Mouse (Mus musculus): ENCODE results near the gene Sash3. TPM values are rescaled to one million over a fixed set of nuclear protein-coding genes. Genes with fewer than 3 reads are reported as not detected.

The Sash3 gene
- polyA plus RNA-seq, 1 experiment from 2014 or later = 1.0 TPM

GRCm38 (mm10) chrX:48184703-48185102, 38.5 kb downstream of the Sash3 start:
- Histone ChIP-seq H3K4me1 (ENCODE audit: control insufficient read depth, insufficient read depth, low read length) (no peaks in the 10 kb centered on the region), H3K36me3 (ENCODE audit: control insufficient read depth, insufficient read depth, low read length) (no peaks in the 10 kb centered on the region), H3K4me3 (ENCODE audit: low read depth, low read length) (no peak overlapping the region), H3K9me3 (replicated peaks; ENCODE audit: control insufficient read depth, low read length) (no peaks in the 10 kb centered on the region), H3K27ac (ENCODE audit: low read depth, low read length) (no peak overlapping the region), H3K4me2 (no peak overlapping the region), H3K27me3 (ENCODE audit: control insufficient read depth, insufficient read depth, low read length) (no peaks in the 10 kb centered on the region), H3K9ac (ENCODE audit: low read depth, low read length) (no peak overlapping the region)
- no peak for ATAC-seq (replicated peaks; ENCODE audit: insufficient number of reproducible peaks, low FRiP score, low TSS enrichment)
- WGBS (ENCODE audit: insufficient replicate concordance) = 79% methylated on average over 3 of the region's 3 CpGs

GRCm38 (mm10) chrX:48191261-48191660, 45.0 kb downstream of the Sash3 start:
- Histone ChIP-seq H3K4me2 (no peak overlapping the region), H3K27ac (ENCODE audit: low read depth, low read length) (no peak overlapping the region)
- WGBS (ENCODE audit: insufficient replicate concordance) = 86% methylated on average over 6 of the region's 6 CpGs

GRCm38 (mm10) chrX:48193235-48194152, 47.3 kb downstream of the Sash3 start:
- 66% methylated on average over 14 of the region's 14 CpGs for WGBS (ENCODE audit: insufficient replicate concordance)
- H3K4me3 ChIP-seq (ENCODE audit: low read depth, low read length) = no peak overlapping the region
- no peak for ATAC-seq (replicated peaks; ENCODE audit: insufficient number of reproducible peaks, low FRiP score, low TSS enrichment)

More at GRCm38 (mm10) chrX:48191261-48191660, 45.0 kb downstream of the Sash3 start:
- ATAC-seq (replicated peaks; ENCODE audit: insufficient number of reproducible peaks, low FRiP score, low TSS enrichment) = no peak
- Histone ChIP-seq H3K4me1 (ENCODE audit: control insufficient read depth, insufficient read depth, low read length) (no peaks in the 10 kb centered on the region), H3K4me3 (ENCODE audit: low read depth, low read length) (no peak overlapping the region), H3K27me3 (ENCODE audit: control insufficient read depth, insufficient read depth, low read length) (no peaks in the 10 kb centered on the region), H3K9me3 (replicated peaks; ENCODE audit: control insufficient read depth, low read length) (no peaks in the 10 kb centered on the region), H3K36me3 (ENCODE audit: control insufficient read depth, insufficient read depth, low read length) (no peaks in the 10 kb centered on the region; the same call in 1 of the 2 replicates), H3K9ac (ENCODE audit: low read depth, low read length) (no peak overlapping the region)

GRCm38 (mm10) chrX:48197856-48198255, 51.6 kb downstream of the Sash3 start:
- H3K9ac ChIP-seq (ENCODE audit: low read depth, low read length) = no peak overlapping the region
- no peak overlapping the region for H3K4me3 ChIP-seq (ENCODE audit: low read depth, low read length)
- ATAC-seq (replicated peaks; ENCODE audit: insufficient number of reproducible peaks, low FRiP score, low TSS enrichment) = no peak
- no peaks in the 10 kb centered on the region for H3K9me3 ChIP-seq (replicated peaks; ENCODE audit: control insufficient read depth, low read length)
- H3K4me1 ChIP-seq (ENCODE audit: control insufficient read depth, insufficient read depth, low read length) = no peaks in the 10 kb centered on the region
- H3K4me2 ChIP-seq = no peak overlapping the region
- no peak overlapping the region for H3K27ac ChIP-seq (ENCODE audit: low read depth, low read length)
- H3K36me3 ChIP-seq (ENCODE audit: control insufficient read depth, insufficient read depth, low read length) = no peaks in the 10 kb centered on the region
- H3K27me3 ChIP-seq (ENCODE audit: control insufficient read depth, insufficient read depth, low read length) = no peaks in the 10 kb centered on the region
- 77% methylated on average over 3 of the region's 3 CpGs for WGBS (ENCODE audit: insufficient replicate concordance)

More at GRCm38 (mm10) chrX:48193235-48194152, 47.3 kb downstream of the Sash3 start:
- Histone ChIP-seq H3K36me3 (ENCODE audit: control insufficient read depth, insufficient read depth, low read length) (no peaks in the 10 kb centered on the region; the same call in 1 of the 2 replicates), H3K27me3 (ENCODE audit: control insufficient read depth, insufficient read depth, low read length) (no peaks in the 10 kb centered on the region), H3K4me1 (ENCODE audit: control insufficient read depth, insufficient read depth, low read length) (no peaks in the 10 kb centered on the region), H3K9ac (ENCODE audit: low read depth, low read length) (no peak overlapping the region), H3K9me3 (replicated peaks; ENCODE audit: control insufficient read depth, low read length) (no peaks in the 10 kb centered on the region), H3K4me2 (no peak overlapping the region), H3K27ac (ENCODE audit: low read depth, low read length) (no peak overlapping the region)

GRCm38 (mm10) chrX:48199026-48199425, 52.8 kb downstream of the Sash3 start:
- Histone ChIP-seq H3K4me1 (ENCODE audit: control insufficient read depth, insufficient read depth, low read length) (no peaks in the 10 kb centered on the region), H3K4me2 (no peak overlapping the region), H3K27me3 (ENCODE audit: control insufficient read depth, insufficient read depth, low read length) (no peaks in the 10 kb centered on the region), H3K9ac (ENCODE audit: low read depth, low read length) (no peak overlapping the region), H3K4me3 (ENCODE audit: low read depth, low read length) (no peak overlapping the region), H3K36me3 (ENCODE audit: control insufficient read depth, insufficient read depth, low read length) (no peaks in the 10 kb centered on the region), H3K9me3 (replicated peaks; ENCODE audit: control insufficient read depth, low read length) (no peaks in the 10 kb centered on the region), H3K27ac (ENCODE audit: low read depth, low read length) (no peak overlapping the region)
- 74% methylated on average over 2 of the region's 2 CpGs for WGBS (ENCODE audit: insufficient replicate concordance)
- ATAC-seq (replicated peaks; ENCODE audit: insufficient number of reproducible peaks, low FRiP score, low TSS enrichment) = no peak

GRCm38 (mm10) chrX:48200699-48201098, 54.5 kb downstream of the Sash3 start:
- WGBS (ENCODE audit: insufficient replicate concordance) = 83% methylated on average over 3 of the region's 3 CpGs
- ATAC-seq (replicated peaks; ENCODE audit: insufficient number of reproducible peaks, low FRiP score, low TSS enrichment) = no peak

GRCm38 (mm10) chrX:48201973-48202372, 55.7 kb downstream of the Sash3 start:
- Histone ChIP-seq H3K9ac (ENCODE audit: low read depth, low read length) (no peak overlapping the region), H3K4me2 (no peak overlapping the region), H3K9me3 (replicated peaks; ENCODE audit: control insufficient read depth, low read length) (no peaks in the 10 kb centered on the region), H3K4me1 (ENCODE audit: control insufficient read depth, insufficient read depth, low read length) (no peaks in the 10 kb centered on the region), H3K36me3 (ENCODE audit: control insufficient read depth, insufficient read depth, low read length) (no peaks in the 10 kb centered on the region), H3K27me3 (ENCODE audit: control insufficient read depth, insufficient read depth, low read length) (no peaks in the 10 kb centered on the region), H3K27ac (ENCODE audit: low read depth, low read length) (no peak overlapping the region), H3K4me3 (ENCODE audit: low read depth, low read length) (no peak overlapping the region)
- ATAC-seq (replicated peaks; ENCODE audit: insufficient number of reproducible peaks, low FRiP score, low TSS enrichment) = no peak
- WGBS (ENCODE audit: insufficient replicate concordance) = 80% methylated on average over 7 of the region's 7 CpGs

More at GRCm38 (mm10) chrX:48200699-48201098, 54.5 kb downstream of the Sash3 start:
- H3K4me1 ChIP-seq (ENCODE audit: control insufficient read depth, insufficient read depth, low read length) = no peaks in the 10 kb centered on the region
- H3K36me3 ChIP-seq (ENCODE audit: control insufficient read depth, insufficient read depth, low read length) = no peaks in the 10 kb centered on the region
- H3K27me3 ChIP-seq (ENCODE audit: control insufficient read depth, insufficient read depth, low read length) = no peaks in the 10 kb centered on the region
- no peak overlapping the region for H3K9ac ChIP-seq (ENCODE audit: low read depth, low read length)
- H3K9me3 ChIP-seq (replicated peaks; ENCODE audit: control insufficient read depth, low read length) = no peaks in the 10 kb centered on the region
- no peak overlapping the region for H3K4me2 ChIP-seq
- no peak overlapping the region for H3K4me3 ChIP-seq (ENCODE audit: low read depth, low read length)
- no peak overlapping the region for H3K27ac ChIP-seq (ENCODE audit: low read depth, low read length)

- Histone ChIP-seq H3K27ac (ENCODE audit: low read depth, low read length) (no peak overlapping the region), H3K4me3 (ENCODE audit: low read depth, low read length) (no peak overlapping the region), H3K36me3 (ENCODE audit: control insufficient read depth, insufficient read depth, low read length) (no peaks in the 10 kb centered on the region), H3K4me2 (no peak overlapping the region), H3K9ac (ENCODE audit: low read depth, low read length) (no peak overlapping the region), H3K4me1 (ENCODE audit: control insufficient read depth, insufficient read depth, low read length) (peaks cover 1% of the 10 kb centered on the region; the same call in 1 of the 2 replicates), H3K9me3 (replicated peaks; ENCODE audit: control insufficient read depth, low read length) (no peaks in the 10 kb centered on the region), H3K27me3 (ENCODE audit: control insufficient read depth, insufficient read depth, low read length) (no peaks in the 10 kb centered on the region)
- 85% methylated on average over 7 of the region's 7 CpGs for WGBS (ENCODE audit: insufficient replicate concordance)
- no peak for ATAC-seq (replicated peaks; ENCODE audit: insufficient number of reproducible peaks, low FRiP score, low TSS enrichment)
Measured at GRCm38 (mm10) chrX:48202436-48202835, 56.2 kb downstream of the Sash3 start.
